Mouse (Mus musculus) G1E (cell line): ENCODE data around the gene Nfic. TPM values are rescaled to one million over a fixed set of nuclear protein-coding genes. Genes with fewer than 3 reads are reported as not detected.

Experiments
- ATAC-seq: 2 replicates; pipeline ENCODE4 v1.8.0; 2016; ENCODE audit warnings: mild to moderate bottlenecking; ENCODE audit not compliant: insufficient number of reproducible peaks, poor library complexity, low FRiP score, severe bottlenecking; ENCODE audit errors: extremely low read depth
- DNase-seq: peaks from one replicate; pipeline ENCODE4 v3.0.0; 2012; ENCODE audit warnings: low spot score
- H3K27me3 ChIP-seq: 2 replicates; pipeline ENCODE4 v1.6.1; 2012; ENCODE audit warnings: mild to moderate bottlenecking, low read length, inconsistent platforms; ENCODE audit not compliant: insufficient read depth
- H3K36me3 ChIP-seq: replicated peaks from 2 replicates; pipeline ENCODE3; 2012; ENCODE audit warnings: mild to moderate bottlenecking, inconsistent platforms
- H3K4me1 ChIP-seq: 2 replicates; pipeline ENCODE4 v1.6.1; 2012; ENCODE audit warnings: low read depth, low read length, inconsistent platforms, mixed read lengths; ENCODE audit not compliant: insufficient read depth
- H3K4me3 ChIP-seq: 2 replicates; pipeline ENCODE4 v1.5.1; 2012; ENCODE audit warnings: low read depth, mild to moderate bottlenecking, inconsistent platforms, low read length, moderate library complexity, mixed read lengths
- H3K9me3 ChIP-seq: replicated peaks from 2 replicates; pipeline ENCODE4 v1.6.1; 2012; ENCODE audit warnings: inconsistent platforms
- CTCF ChIP-seq: IDR thresholded peaks from 2 replicates; pipeline ENCODE4 v1.5.1; 2012; ENCODE audit warnings: low read depth, low read length, inconsistent platforms, mixed read lengths
- GATA1 ChIP-seq: IDR thresholded peaks from 2 replicates; pipeline ENCODE4 v1.6.1; 2012; ENCODE audit warnings: borderline replicate concordance, low read length, inconsistent platforms, mixed read lengths
- GATA2 ChIP-seq: IDR thresholded peaks from 2 replicates; pipeline ENCODE4 v1.6.1; 2012; ENCODE audit warnings: low read depth, low read length, inconsistent platforms, borderline replicate concordance
- POLR2AphosphoS5 ChIP-seq: IDR thresholded peaks from 2 replicates; pipeline ENCODE4 v1.6.1; 2012; ENCODE audit warnings: low read depth, low read length, inconsistent platforms; ENCODE audit not compliant: insufficient replicate concordance
- TAL1 ChIP-seq: conservative IDR thresholded peaks from 2 replicates; pipeline ENCODE4 v1.6.1; 2012; ENCODE audit warnings: low read depth, low read length, inconsistent platforms, mixed read lengths
- polyA plus RNA-seq: library from polyadenylated mRNA; stranded (reverse); fragments of >175 nt; gene quantifications from 2 replicates; pipeline ENCODE4 v1.2.3, GENCODE M21; 2012
- total RNA-seq, 2 experiments: library from RNA; stranded (forward) in 1 of 2; stranded (reverse) in 1 of 2; fragments of 200-1000 nt in 1 of 2; fragments of >200 nt in 1 of 2; fragmentation: Nextera tagmentation in 1 of 2; gene quantifications; 2 replicates each; pipeline ENCODE4 v1.2.3; 2014 to 2017

The Nfic gene
- total and polyA plus RNA-seq, 3 experiments: 0.66 to 16.1 (median 9.5) TPM

DNA sequence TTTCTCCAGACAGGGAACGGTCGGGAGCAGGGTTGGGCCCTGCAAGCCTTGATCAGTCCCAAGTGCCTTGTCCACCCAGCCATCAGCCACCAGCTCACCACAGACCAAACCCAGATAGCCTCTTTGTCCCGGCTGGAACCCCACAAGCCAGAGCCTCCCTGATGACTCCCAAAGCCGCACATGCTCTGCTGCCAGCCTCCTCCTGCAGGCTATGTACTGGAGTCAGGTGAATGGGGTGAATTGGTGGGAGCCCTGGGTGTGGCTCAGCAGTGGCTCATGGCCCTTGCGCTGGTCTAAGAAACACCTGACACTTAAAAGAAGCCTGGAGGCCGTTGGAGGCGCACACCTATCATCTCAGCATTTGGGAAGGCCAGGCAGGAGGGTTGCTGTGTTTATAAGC, 7.5 kb upstream of the Nfic start:
- H3K27me3 ChIP-seq: peaks cover 72% of the 10 kb centered on the region
- H3K4me1 ChIP-seq: peaks cover 61% of the 10 kb centered on the region

DNA sequence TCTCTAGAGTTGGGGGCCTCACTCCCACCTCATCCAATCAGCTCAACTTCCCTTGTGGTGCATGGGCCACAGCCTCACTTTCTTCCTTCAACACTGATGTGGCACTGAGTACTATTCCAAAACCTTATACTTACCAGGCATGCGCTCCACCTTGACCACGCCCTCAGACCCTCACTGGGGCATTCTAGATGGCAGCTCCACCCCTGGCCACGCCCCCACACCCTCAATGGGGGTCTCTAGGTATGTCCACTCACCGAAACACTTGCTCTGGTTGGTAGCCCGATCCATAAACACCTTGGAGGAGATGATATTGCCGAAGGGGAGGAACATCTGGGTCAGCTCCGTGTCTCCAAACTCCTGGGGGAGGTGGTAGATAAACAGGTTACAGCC, 7.0 kb upstream of the Nfic start:
- DNase-seq (no peak), ATAC-seq (no peak)
- peaks cover 64% of the 10 kb centered on the region for H3K4me1 ChIP-seq
- TF ChIP-seq POLR2AphosphoS5: no peak
- no peak for TF ChIP-seq GATA1
- no peak for TF ChIP-seq GATA2
- TF ChIP-seq TAL1: no peak
- no peak for TF ChIP-seq CTCF
- H3K9me3 ChIP-seq: no peaks in the 10 kb centered on the region
- peaks cover 67% of the 10 kb centered on the region for H3K27me3 ChIP-seq
- H3K4me3 ChIP-seq: no peak overlapping the region; the same call in 1 of the 2 replicates
- H3K36me3 ChIP-seq: no peaks in the 10 kb centered on the region

More for the DNA sequence above, 7.5 kb upstream of the Nfic start:
- no peaks in the 10 kb centered on the region for H3K9me3 ChIP-seq
- DNase-seq (no peak), ATAC-seq (no peak)
- TF ChIP-seq POLR2AphosphoS5 (no peak), TAL1 (no peak), GATA1 (no peak), GATA2 (no peak), CTCF (no peak)
- no peaks in the 10 kb centered on the region for H3K36me3 ChIP-seq
- H3K4me3 ChIP-seq: no peak overlapping the region

DNA sequence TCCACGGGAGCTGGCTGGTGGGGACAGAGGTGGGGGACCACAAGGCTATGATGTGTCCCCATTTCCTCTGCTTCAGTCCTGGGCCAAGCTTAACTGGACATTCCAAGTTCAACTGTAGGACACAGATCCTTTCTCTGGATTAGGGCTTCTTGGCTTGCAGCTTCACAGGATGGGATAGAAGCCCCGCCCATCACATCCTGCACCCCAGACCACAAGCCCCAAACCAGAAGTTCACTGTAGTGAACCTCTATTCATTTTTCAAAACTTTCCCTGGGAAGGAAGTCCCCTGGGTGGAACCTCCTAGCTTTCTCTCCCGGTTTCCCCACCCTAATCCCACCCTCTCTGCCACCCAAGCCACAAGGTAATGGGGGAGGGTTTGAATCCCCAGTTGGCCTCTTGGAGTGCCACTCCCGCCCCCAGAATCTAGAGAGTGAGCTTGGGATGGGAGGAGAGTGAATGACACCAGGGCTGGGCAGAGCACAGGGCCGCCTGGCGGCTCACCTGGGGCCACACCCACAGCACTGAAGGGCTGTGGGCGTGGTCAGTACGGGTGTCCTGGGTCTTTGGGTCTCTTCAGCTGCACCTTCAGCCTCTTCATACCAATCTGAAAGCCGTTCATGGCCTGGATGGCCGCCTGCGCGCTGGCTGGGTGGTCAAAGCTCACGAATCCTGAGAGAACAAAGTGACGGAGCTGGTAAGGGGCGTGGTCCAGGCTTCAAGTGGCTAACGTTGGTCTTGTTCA, 6.4 kb upstream of the Nfic start:
- TF ChIP-seq CTCF: no peak
- TF ChIP-seq GATA1: no peak
- no peak for TF ChIP-seq TAL1
- TF ChIP-seq POLR2AphosphoS5: no peak
- TF ChIP-seq GATA2: no peak
- no peaks in the 10 kb centered on the region for H3K9me3 ChIP-seq
- no peak for ATAC-seq
- no peaks in the 10 kb centered on the region for H3K36me3 ChIP-seq
- H3K4me1 ChIP-seq: peaks cover 67% of the 10 kb centered on the region
- H3K27me3 ChIP-seq: peaks cover 62% of the 10 kb centered on the region
- no peak for DNase-seq
- no peak overlapping the region; the same call in 1 of the 2 replicates for H3K4me3 ChIP-seq

DNA sequence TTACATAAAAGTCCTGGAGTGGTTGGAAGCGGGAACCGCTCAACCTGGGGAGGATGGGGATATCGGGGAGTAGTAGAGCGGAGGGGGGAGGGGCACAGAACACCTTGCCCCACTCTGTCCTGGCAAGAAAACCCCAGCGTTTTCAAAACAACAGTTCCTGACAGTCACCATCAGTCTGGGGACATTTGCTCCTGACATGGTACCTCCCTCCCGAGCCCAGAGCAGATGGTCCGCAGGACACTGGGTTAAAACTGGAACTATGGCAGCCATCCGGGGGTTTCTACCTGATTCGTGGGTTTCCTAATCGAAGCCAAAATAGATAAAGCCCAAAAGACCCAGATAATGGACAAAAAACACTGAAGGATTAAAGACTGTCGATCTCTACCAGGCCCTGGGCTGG, 5.5 kb upstream of the Nfic start:
- H3K9me3 ChIP-seq: no peaks in the 10 kb centered on the region
- H3K4me1 ChIP-seq: peaks cover 72% of the 10 kb centered on the region
- no peak for DNase-seq
- ATAC-seq: no peak
- H3K36me3 ChIP-seq: no peaks in the 10 kb centered on the region
- H3K27me3 ChIP-seq: peaks cover 55% of the 10 kb centered on the region
- H3K4me3 ChIP-seq: no peak overlapping the region
- TF ChIP-seq GATA1 (no peak), POLR2AphosphoS5 (no peak), CTCF (no peak), GATA2 (no peak), TAL1 (no peak)

DNA sequence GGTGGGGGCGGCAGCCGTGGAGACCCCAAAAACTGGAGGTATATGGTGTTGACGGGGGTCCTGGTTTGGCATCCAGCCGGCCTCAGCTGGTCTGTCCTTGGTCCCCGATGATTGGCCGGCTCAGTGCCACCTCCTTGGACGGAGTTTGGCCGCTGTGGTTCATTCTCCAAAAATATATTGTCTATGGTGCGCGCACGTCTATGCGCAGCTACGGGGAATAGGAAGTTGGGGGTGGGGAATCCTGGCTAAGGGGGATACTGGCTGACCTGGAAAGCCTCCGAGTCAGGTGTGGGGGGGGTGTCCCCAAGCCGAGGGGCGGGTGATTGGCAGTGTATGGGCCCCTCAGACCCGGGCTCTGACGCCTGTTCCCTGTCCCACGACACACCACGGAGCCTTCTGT, 5.0 kb upstream of the Nfic start:
- TF ChIP-seq GATA2: no peak
- no peak for TF ChIP-seq TAL1
- TF ChIP-seq POLR2AphosphoS5: no peak
- no peak for TF ChIP-seq GATA1
- TF ChIP-seq CTCF: no peak
- Histone ChIP-seq H3K27me3 (peaks cover 56% of the 10 kb centered on the region), H3K9me3 (no peaks in the 10 kb centered on the region), H3K4me3 (no peak overlapping the region), H3K36me3 (no peaks in the 10 kb centered on the region), H3K4me1 (peaks cover 72% of the 10 kb centered on the region)
- DNase-seq: no peak
- ATAC-seq: no peak

DNA sequence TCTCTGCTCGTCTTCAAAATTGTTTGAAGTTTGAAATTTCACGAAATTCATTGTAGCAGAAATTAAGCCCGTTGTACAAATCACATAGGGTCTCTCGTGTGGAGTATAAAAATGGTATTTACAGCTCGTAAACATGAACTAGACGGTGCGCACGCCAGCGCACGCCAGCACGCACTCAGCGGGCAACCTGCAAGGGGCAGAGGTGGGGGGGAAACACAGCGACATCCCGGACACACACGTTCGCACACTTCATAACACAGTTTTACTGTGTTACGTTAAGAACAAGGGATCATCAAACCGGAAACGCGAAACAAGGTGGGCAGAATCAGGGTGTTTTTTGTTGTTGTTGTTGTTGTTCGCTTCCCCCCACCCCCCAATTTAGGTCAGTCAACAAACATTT, 4.0 kb upstream of the Nfic start:
- ATAC-seq (no peak), DNase-seq (no peak)
- H3K9me3 ChIP-seq: no peaks in the 10 kb centered on the region
- H3K27me3 ChIP-seq: peaks cover 56% of the 10 kb centered on the region
- H3K36me3 ChIP-seq: no peaks in the 10 kb centered on the region
- peaks cover 62% of the 10 kb centered on the region for H3K4me1 ChIP-seq
- no peak overlapping the region for H3K4me3 ChIP-seq
- TF ChIP-seq POLR2AphosphoS5 (no peak), TAL1 (no peak), GATA2 (no peak), GATA1 (no peak), CTCF (no peak)
